Mouse (Mus musculus): ENCODE results near the gene Ndufaf3. TPM values are rescaled to one million over a fixed set of nuclear protein-coding genes. Genes with fewer than 3 reads are reported as not detected.

Ndufaf3 gene
- 35.2 and 36.8 TPM in 2 replicates for polyA plus RNA-seq (2015; fragmentation: Nextera tagmentation; extraction: Ambion mirVana)

DNA sequence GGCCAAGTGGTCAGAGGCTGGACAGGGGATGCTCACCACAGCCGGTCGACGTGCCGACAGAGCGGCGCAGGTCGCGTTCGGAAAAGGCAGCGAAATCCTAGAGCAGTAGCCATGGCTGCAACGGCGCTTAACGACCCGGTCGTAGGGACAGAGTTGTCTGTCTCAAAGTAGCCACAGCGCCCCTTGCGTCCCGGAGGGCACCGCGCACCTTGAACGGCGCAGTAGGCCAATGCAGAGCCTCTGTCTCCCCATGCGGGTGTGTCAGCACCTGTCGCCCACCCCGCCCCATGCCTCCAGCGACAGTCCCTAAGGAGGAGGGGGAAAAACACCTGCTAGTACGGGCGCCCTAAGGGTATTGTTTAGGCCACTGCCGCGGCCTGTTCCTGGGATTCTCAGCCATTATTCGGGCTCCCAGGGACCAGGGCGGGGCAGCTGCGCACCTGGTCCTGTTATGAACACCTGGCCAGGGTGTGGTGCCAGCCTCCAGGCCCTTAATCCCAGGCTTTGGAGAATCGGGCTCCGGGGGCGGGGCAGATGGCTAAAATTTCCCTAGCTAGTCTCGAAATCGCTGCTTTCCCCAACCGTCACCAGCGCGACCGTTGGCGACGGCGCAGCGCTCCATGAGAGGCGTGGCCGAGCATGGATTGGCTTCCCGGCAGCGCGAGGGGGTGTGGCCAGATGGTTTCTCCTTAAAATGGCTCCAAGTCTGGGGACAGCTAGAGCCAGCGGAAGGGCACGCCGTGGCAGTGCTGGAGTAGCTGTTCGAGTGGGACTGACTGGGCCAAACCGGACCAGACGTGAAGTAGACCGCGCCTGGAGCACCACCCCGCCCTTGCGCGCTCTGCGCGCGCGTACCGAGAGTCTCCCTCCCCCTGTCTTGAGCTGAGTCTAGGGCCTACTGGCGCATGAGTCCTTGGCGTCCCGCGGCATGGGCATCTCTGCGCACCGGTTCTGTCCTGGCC lies at the start of gene Ndufaf3:
TSS of gene Ndufaf3 (minus strand) at position 620 of the 962 bp plus-strand sequence.

GRCm38 (mm10) chr9:108596998-108597764 lies 29.9 kb upstream of the Ndufaf3 start, which contains the start of gene P4htm:
Gene P4htm, minus strand, starts transcription at chr9:108597667.

GRCm38 (mm10) chr9:108578545-108579343 lies 11.5 kb upstream of the Ndufaf3 start, which contains the start of gene Wdr6:
Gene Wdr6, minus strand, starts transcription at chr9:108578739.

GRCm38 (mm10) chr9:108569381-108570206 lies 2.4 kb upstream of the Ndufaf3 start, which contains the start of gene Dalrd3:
Gene Dalrd3, plus strand, starts transcription at chr9:108569886.

DNA sequence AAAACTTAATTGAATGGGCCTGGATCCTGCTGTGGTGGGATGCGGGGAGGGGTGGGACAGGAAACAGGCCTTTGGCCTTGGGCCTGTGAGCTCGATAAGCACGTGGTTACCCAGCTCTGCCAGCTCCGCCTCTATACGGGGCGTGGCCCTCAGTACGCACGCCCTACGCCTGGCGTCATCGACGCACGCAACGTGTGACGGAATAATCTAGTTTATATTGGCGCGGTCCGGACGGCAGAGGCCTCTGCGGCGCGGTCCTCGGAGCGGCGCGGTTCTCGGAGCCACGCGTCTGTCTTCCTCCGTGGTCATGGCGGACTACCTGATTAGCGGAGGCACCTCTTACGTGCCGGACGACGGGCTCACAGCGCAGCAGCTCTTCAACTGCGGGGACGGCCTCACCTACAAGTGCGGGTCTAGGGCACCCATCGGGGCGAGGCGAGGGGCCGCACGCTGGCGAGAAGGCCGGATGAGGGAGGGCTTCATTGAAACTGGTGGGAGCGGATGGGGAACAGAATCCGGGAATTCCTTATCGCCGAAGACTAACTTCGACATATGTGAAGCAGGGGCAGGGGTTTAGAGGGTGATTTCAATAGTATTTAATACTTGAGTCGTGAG lies 6.9 kb downstream of the Ndufaf3 start, which contains the start of gene Impdh2:
TSS of gene Impdh2 (plus strand) at position 60 of the 615 bp plus-strand sequence.

GRCm38 (mm10) chr9:108516380-108517251 lies 50.6 kb downstream of the Ndufaf3 start, which contains the start of gene Qrich1:
Gene Qrich1, plus strand, starts transcription at chr9:108516806.

MicroRNAs within 50 kb of the gene (microRNA counts, 519-probe panel; counts per million panel counts)
- microRNA mmu-miR-191: 7,075 counts per million, percentile 66 among the panel's probes with 10 or more counts
- 6,148 counts per million, percentile 51 among the panel's probes with 10 or more counts for microRNA mmu-miR-425

Other genes starting within 250 kb of the Ndufaf3 start
- 5,787 and 6,504 TPM in 2 replicates for gene Gpx1, start 228.5 kb downstream of the Ndufaf3 start, polyA plus RNA-seq (2015; fragmentation: Nextera tagmentation; extraction: Ambion mirVana)
- gene Usp4, start 219.6 kb downstream of the Ndufaf3 start, polyA plus RNA-seq (2015; fragmentation: Nextera tagmentation; extraction: Ambion mirVana): 61.2 and 62.7 TPM in 2 replicates
- gene 1700102P08Rik, start 174.6 kb downstream of the Ndufaf3 start, polyA plus RNA-seq (2015; fragmentation: Nextera tagmentation; extraction: Ambion mirVana): 0.54 and 0.85 TPM in 2 replicates
- gene Ccdc36, start 138.9 kb downstream of the Ndufaf3 start, polyA plus RNA-seq (2015; fragmentation: Nextera tagmentation; extraction: Ambion mirVana): 0.32 and 0.34 TPM in 2 replicates
- gene BC048562, start 131.0 kb downstream of the Ndufaf3 start, polyA plus RNA-seq (2015; fragmentation: Nextera tagmentation; extraction: Ambion mirVana): not detected in 2 replicates
- 20.1 and 25.2 TPM in 2 replicates for gene Ccdc71, start 106.9 kb downstream of the Ndufaf3 start, polyA plus RNA-seq (2015; fragmentation: Nextera tagmentation; extraction: Ambion mirVana)
- 16.0 and 20.4 TPM in 2 replicates for gene Klhdc8b, start 105.9 kb downstream of the Ndufaf3 start, polyA plus RNA-seq (2015; fragmentation: Nextera tagmentation; extraction: Ambion mirVana)
- 8.5 and 13.8 TPM in 2 replicates for gene Lamb2, start 87.7 kb downstream of the Ndufaf3 start, polyA plus RNA-seq (2015; fragmentation: Nextera tagmentation; extraction: Ambion mirVana)
- 26.9 and 32.9 TPM in 2 replicates for gene Usp19, start 76.8 kb downstream of the Ndufaf3 start, polyA plus RNA-seq (2015; fragmentation: Nextera tagmentation; extraction: Ambion mirVana)
- gene Qars, start 59.7 kb downstream of the Ndufaf3 start, polyA plus RNA-seq (2015; fragmentation: Nextera tagmentation; extraction: Ambion mirVana): 66.4 and 70.2 TPM in 2 replicates
- gene Qrich1, start 50.6 kb downstream of the Ndufaf3 start, polyA plus RNA-seq (2015; fragmentation: Nextera tagmentation; extraction: Ambion mirVana): 44.9 and 46.3 TPM in 2 replicates
- gene Impdh2, start 7.1 kb downstream of the Ndufaf3 start, polyA plus RNA-seq (2015; fragmentation: Nextera tagmentation; extraction: Ambion mirVana): 133 and 142 TPM in 2 replicates
- gene Dalrd3, start 2.5 kb upstream of the Ndufaf3 start, polyA plus RNA-seq (2015; fragmentation: Nextera tagmentation; extraction: Ambion mirVana): 41.3 and 48.5 TPM in 2 replicates
- gene Wdr6, start 11.3 kb upstream of the Ndufaf3 start, polyA plus RNA-seq (2015; fragmentation: Nextera tagmentation; extraction: Ambion mirVana): 14.2 and 15.7 TPM in 2 replicates
- 1.7 and 2.4 TPM in 2 replicates for gene P4htm, start 30.2 kb upstream of the Ndufaf3 start, polyA plus RNA-seq (2015; fragmentation: Nextera tagmentation; extraction: Ambion mirVana)
- 29.6 and 33.5 TPM in 2 replicates for gene Arih2, start 82.0 kb upstream of the Ndufaf3 start, polyA plus RNA-seq (2015; fragmentation: Nextera tagmentation; extraction: Ambion mirVana)
- 30.9 and 34.3 TPM in 2 replicates for gene Slc25a20, start 94.7 kb upstream of the Ndufaf3 start, polyA plus RNA-seq (2015; fragmentation: Nextera tagmentation; extraction: Ambion mirVana)
- gene Prkar2a, start 121.9 kb upstream of the Ndufaf3 start, polyA plus RNA-seq (2015; fragmentation: Nextera tagmentation; extraction: Ambion mirVana): 5.9 and 8.6 TPM in 2 replicates
- gene Ip6k2, start 216.4 kb upstream of the Ndufaf3 start, polyA plus RNA-seq (2015; fragmentation: Nextera tagmentation; extraction: Ambion mirVana): 16.3 and 19.8 TPM in 2 replicates
- 7.3 and 7.6 TPM in 2 replicates for gene Nckipsd, start 240.9 kb upstream of the Ndufaf3 start, polyA plus RNA-seq (2015; fragmentation: Nextera tagmentation; extraction: Ambion mirVana)

Measured in spleen, postnatal 0 days (tissue).